Mouse (Mus musculus) C2C12 (cell line): ENCODE measurements at regions not wholly inside any gene's neighbourhood (a gene's known extent, or its start where the extent isn't known, plus 50 kb on each side); places are given as distances from the start of the nearest gene placed in this dataset.

Experiments
- H3K27me3 ChIP-seq: one replicate; pipeline ENCODE4 v1.6.1; 2011; ENCODE audit not compliant: control insufficient read depth, insufficient read depth, insufficient read length
- H3K36me3 ChIP-seq: one replicate; pipeline ENCODE4 v1.6.1; 2011; ENCODE audit not compliant: control insufficient read depth, insufficient read depth
- H3K4me3 ChIP-seq: one replicate; pipeline ENCODE4 v1.5.1; 2011; ENCODE audit warnings: mild to moderate bottlenecking, control low read depth; ENCODE audit not compliant: poor library complexity, insufficient read depth, severe bottlenecking
- H3K79me2 ChIP-seq: one replicate; pipeline ENCODE4 v1.6.1; 2011; ENCODE audit not compliant: control insufficient read depth, insufficient read depth
- H3K79me3 ChIP-seq: one replicate; pipeline ENCODE4 v1.6.1; 2011; ENCODE audit warnings: low read depth, control low read depth
- H3ac ChIP-seq: one replicate; pipeline ENCODE3; 2011; ENCODE audit warnings: low read depth; ENCODE audit not compliant: control insufficient read depth, insufficient read length
- CEBPB ChIP-seq: IDR thresholded peaks from one replicate; pipeline ENCODE4 v1.6.1; 2011; ENCODE audit warnings: low read depth, mild to moderate bottlenecking, control low read depth, moderate library complexity
- CTCF ChIP-seq: IDR thresholded peaks from one replicate; pipeline ENCODE4 v1.5.1; 2011; ENCODE audit not compliant: control insufficient read depth, insufficient read depth, insufficient read length
- FOSL1 ChIP-seq: IDR thresholded peaks from one replicate; pipeline ENCODE4 v1.8.0; 2011; ENCODE audit warnings: mild to moderate bottlenecking, low read length; ENCODE audit not compliant: poor library complexity, insufficient read depth, severe bottlenecking
- MAX ChIP-seq: IDR thresholded peaks from one replicate; pipeline ENCODE4 v1.6.1; 2011; ENCODE audit warnings: mild to moderate bottlenecking, control low read depth
- MYOD1 ChIP-seq: IDR thresholded peaks from one replicate; pipeline ENCODE4 v1.6.1; 2011; ENCODE audit warnings: low read depth; ENCODE audit not compliant: control insufficient read depth, insufficient read length
- MYOG ChIP-seq: IDR thresholded peaks from one replicate; pipeline ENCODE4 v1.6.1; 2011; ENCODE audit not compliant: control insufficient read depth, insufficient read length; ENCODE audit errors: extremely low read depth
- USF1 ChIP-seq: IDR thresholded peaks from one replicate; pipeline ENCODE4 v1.6.1; 2011; ENCODE audit warnings: low read depth, mild to moderate bottlenecking, control low read depth, moderate library complexity

DNA sequence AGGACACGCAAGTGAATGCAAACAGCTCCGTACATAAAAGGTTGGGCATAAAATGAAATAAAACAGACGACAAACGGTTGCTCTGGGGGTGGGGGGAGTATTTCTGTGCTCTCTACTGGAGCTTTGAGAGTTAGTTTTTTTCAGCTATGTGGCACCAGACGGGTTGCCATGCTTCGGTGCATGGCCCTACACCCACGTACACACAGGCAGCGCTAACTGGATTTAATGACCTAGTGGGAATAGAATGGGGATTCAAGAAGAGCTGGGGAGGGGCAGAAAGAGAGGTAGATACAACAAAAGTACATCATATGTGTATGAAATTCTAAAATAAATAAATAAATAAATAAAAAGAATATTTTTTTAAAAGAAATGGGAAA lies 220.5 kb upstream of the Tmem45b start:
- Histone ChIP-seq H3K4me3 (no peak overlapping the region), H3K27me3 (no peaks in the 10 kb centered on the region), H3ac (no peak overlapping the region), H3K79me3 (no peaks in the 10 kb centered on the region), H3K36me3 (no peaks in the 10 kb centered on the region), H3K79me2 (no peaks in the 10 kb centered on the region)
- TF ChIP-seq CTCF = no peak
- TF ChIP-seq FOSL1 = no peak
- no peak for TF ChIP-seq MYOG
- no peak for TF ChIP-seq USF1
- TF ChIP-seq MAX = no peak
- no peak for TF ChIP-seq MYOD1
- TF ChIP-seq CEBPB = no peak

GRCm38 (mm10) chr9:31684099-31684811 lies 220.0 kb upstream of the Tmem45b start:
- Histone ChIP-seq H3ac (no peak overlapping the region), H3K79me3 (no peaks in the 10 kb centered on the region), H3K79me2 (no peaks in the 10 kb centered on the region), H3K27me3 (no peaks in the 10 kb centered on the region), H3K4me3 (no peak overlapping the region), H3K36me3 (no peaks in the 10 kb centered on the region)
- TF ChIP-seq CTCF = no peak
- TF ChIP-seq FOSL1 = no peak
- no peak for TF ChIP-seq MYOD1
- no peak for TF ChIP-seq MYOG
- TF ChIP-seq USF1 = no peak
- no peak for TF ChIP-seq CEBPB
- no peak for TF ChIP-seq MAX

DNA sequence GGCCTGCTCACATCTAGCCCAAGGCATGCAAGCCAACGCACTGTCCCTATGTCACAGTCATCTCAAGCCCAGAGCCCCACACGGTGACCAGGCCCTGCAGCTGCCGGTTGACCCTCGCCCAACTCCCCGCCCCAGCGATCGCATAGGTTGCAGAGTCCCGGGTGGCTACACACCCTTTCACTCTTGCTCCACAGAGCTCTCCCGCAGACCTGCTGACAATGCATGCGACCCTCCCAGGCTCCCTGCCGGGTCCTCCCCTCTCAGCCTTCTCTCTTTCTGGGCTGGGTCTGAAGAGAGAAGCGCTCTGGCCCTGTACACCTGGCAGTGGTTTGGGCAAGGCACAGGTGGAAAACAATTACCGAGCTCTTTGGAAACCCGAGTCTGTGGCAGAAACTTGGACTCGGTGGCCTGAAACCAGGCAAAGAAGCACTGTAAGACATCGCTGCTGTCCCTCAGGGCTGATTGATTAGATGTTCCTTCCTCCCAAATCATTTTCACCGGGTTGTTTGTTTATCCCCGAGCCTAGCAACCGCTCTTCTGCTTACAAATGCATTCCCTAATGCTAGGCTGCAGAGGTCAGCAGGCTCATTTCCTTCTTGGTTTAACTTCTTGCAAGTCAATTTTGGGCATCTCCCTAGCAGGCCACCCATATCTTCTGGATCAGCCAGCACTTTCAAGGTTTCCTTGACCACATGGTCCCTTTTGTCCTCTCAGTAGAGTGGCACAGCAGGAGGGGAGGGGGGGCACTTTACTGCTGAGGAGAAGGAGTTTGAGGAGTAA lies 219.2 kb upstream of the Tmem45b start:
- H3K79me2 ChIP-seq = no peaks in the 10 kb centered on the region
- no peaks in the 10 kb centered on the region for H3K36me3 ChIP-seq
- no peaks in the 10 kb centered on the region for H3K79me3 ChIP-seq
- H3K27me3 ChIP-seq = no peaks in the 10 kb centered on the region
- no peak for TF ChIP-seq MAX
- TF ChIP-seq MYOD1 = no peak
- no peak for TF ChIP-seq CEBPB
- no peak for TF ChIP-seq CTCF
- H3ac ChIP-seq = no peak overlapping the region
- H3K4me3 ChIP-seq = no peak overlapping the region

DNA sequence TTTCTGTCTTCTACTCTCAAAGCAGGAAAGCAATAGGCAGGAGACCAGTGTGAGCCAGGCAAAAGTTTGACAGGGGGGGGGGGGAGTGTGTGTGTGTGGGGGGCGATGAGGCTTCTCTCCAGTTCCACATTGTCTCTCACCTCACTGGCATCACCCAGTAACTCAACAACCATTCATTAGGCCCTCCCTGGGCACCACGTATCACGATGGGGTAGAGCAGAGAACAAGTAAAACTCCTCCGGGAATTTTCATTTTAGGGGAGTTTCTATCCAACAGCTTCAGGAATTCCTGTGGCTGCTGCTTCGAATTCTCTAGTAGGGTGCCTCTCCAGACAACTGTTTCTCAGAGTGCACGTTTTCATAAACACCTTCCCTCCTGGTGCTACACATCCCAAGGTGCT lies 218.6 kb upstream of the Tmem45b start:
- Histone ChIP-seq H3K27me3 (no peaks in the 10 kb centered on the region), H3K4me3 (no peak overlapping the region), H3K36me3 (no peaks in the 10 kb centered on the region), H3ac (no peak overlapping the region), H3K79me3 (no peaks in the 10 kb centered on the region), H3K79me2 (no peaks in the 10 kb centered on the region)
- no peak for TF ChIP-seq FOSL1
- TF ChIP-seq MAX = no peak
- TF ChIP-seq CTCF = no peak
- TF ChIP-seq MYOD1 = no peak
- no peak for TF ChIP-seq MYOG
- TF ChIP-seq CEBPB = no peak
- TF ChIP-seq USF1 = no peak

DNA sequence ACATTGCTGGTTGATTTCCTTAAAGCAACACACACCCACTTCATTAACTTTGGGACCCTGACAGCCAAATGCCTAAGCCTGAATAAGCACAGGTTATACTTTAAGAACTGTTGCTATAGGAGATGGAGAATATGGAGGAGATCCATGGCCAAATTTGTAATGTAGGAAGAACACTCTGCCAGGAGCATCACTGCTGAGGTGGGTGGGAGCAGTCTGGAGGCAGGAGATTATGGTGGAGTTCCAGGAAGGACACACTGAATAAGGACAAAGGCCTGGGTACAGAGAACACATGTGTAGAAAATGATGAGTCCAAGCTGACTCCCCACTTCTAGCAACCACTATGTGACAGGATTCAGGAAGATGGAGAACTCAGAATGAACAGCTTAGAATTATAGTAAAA lies 212.9 kb upstream of the Tmem45b start:
- TF ChIP-seq MYOD1 (no peak), CEBPB (no peak), MYOG (no peak), FOSL1 (no peak), USF1 (no peak), MAX (no peak), CTCF (no peak)
- Histone ChIP-seq H3ac (no peak overlapping the region), H3K79me2 (no peaks in the 10 kb centered on the region)

DNA sequence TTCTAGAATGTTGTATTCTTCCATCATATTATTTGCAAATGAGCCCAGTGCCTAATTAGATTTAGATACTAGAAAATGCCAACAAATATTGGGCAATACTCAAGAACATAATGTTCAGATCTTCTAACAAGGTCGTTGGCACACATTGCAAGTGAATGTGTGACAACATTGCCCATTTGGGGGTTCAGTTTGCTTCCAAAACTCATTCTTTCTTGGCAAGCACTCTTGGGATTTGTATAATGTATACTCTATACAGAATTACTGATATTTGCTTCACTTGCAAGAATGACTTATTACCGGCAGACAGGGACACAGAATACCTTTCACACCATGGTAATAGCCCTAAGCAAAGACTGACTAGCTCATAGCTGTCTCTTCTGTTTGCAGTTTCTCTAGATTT lies 194.8 kb upstream of the Tmem45b start:
- Histone ChIP-seq H3K27me3 (no peaks in the 10 kb centered on the region), H3K79me3 (no peaks in the 10 kb centered on the region), H3K36me3 (no peaks in the 10 kb centered on the region), H3K4me3 (no peak overlapping the region), H3K79me2 (no peaks in the 10 kb centered on the region), H3ac (no peak overlapping the region)
- TF ChIP-seq MYOD1 (no peak), FOSL1 (no peak), USF1 (no peak), MAX (no peak), CTCF (no peak)

More for the DNA sequence above, 212.9 kb upstream of the Tmem45b start:
- Histone ChIP-seq H3K4me3 (no peak overlapping the region), H3K36me3 (no peaks in the 10 kb centered on the region), H3K79me3 (no peaks in the 10 kb centered on the region), H3K27me3 (no peaks in the 10 kb centered on the region)
